Mouse (Mus musculus): Measurements from ENCODE around the gene Slc30a4.

Slc30a4 gene

DNA sequence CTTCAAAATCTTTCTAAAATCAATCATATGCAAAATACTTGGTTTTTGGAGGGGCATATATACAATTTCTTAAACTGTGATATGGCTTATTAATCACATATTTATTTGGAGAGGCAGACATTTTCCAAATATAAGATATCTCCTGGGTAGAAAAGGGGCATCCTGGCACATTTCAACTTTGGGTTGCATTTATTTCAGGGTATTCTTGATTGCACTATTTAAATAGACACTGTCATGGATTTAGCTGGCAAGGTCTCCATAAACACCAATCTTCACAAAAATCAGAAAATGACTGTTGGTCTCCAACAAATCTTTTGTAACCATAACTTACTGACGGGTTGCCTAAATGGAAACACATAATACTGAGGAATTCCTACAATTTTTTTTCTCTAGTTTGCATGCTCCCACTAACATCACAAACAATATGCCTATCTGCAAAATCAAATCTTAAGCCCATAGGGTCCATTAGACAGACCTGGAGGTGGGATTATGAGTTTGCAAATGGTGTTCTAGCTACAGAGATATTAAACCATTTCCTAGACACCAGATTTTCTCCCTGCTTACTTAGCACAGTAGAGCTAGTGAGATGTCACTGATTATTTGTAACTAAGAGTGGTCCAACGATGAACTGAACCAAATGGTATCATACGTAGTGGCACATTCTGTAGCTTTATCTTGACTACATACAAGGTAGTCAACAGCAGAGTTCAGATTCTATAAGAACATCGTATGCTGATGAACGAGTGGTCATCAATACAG is 20.9 kb downstream of the Slc30a4 start:
- DNase-seq (ENCODE audit: extremely low read depth, insufficient read length, low spot score) = no peak

DNA sequence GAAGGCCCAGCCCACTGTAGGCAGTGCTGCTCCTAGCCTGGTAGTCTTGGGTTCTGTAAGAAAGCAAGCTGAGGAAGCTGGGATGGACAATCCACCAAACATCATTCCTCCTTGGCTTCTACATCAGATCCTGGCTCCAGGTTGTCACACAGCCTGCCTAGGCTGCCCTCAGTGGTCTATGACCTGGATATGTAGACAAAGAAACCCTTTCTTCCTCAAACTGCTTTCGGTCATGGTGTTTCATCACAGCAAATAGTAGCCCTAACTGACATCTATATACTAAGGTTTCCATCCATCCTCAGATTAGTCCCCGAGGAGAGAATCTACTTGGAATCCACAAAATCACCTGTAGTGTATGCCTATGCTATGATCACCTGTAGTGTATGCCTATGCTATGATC is 27.3 kb downstream of the Slc30a4 start:
- DNase-seq (ENCODE audit: extremely low read depth, insufficient read length, low spot score) = no peak

DNA sequence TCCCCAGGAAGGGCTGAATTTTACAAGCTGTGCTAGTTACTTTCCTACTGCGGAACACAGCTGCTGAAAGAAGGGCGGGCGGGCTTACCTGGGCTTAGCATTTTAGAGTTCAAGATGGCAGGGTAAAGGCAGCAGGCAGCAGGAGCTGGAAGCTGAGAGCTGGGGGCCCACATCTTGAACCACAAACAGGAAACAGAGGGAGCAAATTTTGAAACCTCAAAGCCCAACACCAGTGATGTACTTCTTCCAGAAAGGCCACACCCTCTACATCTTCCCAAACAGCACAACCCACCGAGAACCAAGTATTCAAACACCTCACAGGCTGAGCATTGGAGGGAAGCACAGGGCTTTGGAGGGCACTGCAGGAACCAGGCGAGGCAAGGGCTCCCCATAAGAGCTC is 29.6 kb downstream of the Slc30a4 start:
- DNase-seq (ENCODE audit: extremely low read depth, insufficient read length, low spot score) = no peak

DNA sequence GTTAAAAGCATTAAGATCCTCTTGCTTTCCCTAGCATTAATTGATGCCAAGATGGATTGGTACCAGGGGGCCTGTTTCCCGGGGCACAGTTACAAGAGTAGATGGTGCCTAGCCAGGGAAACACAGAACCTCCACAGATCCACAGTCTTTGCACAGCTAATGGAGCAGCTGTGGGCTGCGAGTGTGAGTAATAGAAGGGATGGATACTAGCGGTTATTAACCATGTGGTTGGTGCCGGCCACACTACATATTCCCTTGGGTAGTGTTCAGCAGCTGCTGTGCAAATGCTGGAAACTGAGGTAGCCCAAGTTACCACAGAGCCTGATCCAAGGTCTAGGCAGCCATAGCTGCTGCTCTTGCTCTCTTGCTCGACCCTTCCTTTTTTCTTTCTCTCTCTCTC is 30.7 kb downstream of the Slc30a4 start:
- DNase-seq (ENCODE audit: extremely low read depth, insufficient read length, low spot score) = peak; percentile 20

DNA sequence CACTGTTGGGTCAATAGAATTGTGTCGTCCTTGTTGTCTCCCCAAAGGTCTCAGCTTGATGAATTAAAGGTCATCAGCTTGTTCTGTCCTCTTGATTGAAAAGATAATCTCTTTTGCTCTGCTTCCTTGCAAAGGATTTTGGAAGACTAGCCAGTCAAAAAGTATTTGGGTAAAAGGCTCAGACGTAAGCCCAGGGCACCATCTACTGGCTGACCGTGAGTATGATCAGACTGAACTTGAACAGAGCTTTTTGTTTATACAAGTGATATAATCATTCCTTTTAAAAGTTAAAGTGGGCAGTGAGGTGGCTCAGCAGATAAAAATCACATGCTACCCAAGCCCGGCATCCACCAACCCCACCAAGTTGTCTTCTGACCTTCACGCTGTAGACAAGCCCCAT is 34.6 kb downstream of the Slc30a4 start:
- DNase-seq (ENCODE audit: extremely low read depth, insufficient read length, low spot score) = peak; percentile 19

DNA sequence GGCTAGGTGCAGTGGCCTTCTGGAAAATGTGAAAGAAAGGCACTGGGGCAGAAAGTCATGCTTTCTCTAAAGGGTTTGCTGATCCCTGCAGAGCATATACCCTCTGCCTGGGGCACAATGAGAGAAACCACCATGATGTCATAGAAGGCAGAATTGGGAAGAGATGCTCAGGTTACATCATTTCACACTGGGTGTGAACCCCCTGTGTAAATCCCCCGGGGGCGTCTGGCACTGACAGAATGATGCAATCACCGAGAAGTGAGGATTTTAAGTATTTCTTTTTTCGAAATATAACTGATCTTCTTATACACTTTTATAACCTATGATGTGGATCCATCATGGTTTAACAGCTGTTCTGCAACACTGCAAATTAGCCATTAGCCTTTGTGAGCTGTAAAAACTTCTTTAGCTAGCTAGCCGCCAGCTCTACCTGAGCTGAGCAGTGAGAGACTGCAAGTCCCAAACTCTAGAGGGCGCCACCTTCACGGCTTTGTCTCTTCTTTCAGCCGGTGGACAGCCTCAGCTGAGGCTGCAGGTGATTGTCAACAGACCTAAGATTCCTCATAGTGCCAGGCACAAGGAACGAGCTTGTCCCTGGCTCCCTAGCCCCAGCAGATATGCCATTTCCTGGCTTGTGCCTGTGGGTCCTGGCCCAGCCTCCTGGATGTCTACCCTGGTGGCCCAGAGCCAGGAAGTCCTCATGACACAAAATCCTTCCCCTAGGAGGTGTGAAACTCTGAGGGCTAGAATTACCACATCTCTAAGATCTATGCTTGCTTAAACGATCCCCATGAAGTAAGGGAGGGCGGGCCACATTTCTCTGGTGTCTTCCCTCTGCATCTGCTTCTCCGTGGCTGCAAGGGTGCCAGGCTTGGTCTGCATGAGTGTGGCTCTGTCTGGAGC is 36.2 kb downstream of the Slc30a4 start:
- DNase-seq (ENCODE audit: extremely low read depth, insufficient read length, low spot score) = peak; percentile 38

DNA sequence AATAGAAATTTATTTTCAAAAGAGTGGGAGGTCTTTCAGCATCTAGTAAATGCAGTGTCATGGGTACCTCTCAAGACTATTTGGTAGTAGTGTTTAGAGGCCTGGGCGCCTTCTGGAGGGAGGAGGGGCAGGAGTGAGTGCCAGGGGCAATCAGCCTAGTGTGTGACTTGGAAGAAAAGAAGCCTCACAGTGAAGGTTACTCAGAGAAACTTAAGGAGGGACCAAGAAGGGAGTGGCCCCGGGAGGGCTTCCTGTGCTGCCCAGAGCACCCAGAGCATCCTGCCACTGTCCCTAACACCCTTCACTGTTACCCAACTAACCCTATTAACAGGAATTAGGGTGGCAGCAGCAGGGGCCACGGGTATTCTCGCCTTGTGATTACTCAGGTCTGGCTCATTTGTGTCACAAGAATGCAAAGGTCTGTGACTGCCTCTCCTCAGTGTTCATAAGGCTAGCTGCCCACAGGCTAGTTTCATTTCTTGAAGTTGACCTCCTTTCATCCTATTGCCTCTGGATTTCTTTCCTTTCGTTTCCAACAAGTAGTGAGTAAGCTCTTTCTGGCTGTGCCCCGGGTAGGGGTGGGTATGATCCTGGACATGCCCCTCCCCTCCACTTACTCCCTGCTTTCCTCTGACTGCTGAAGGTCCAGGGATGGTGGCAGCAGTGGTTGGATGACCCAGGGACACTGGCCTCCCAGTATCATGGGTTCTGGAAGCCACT is 37.0 kb downstream of the Slc30a4 start:
- DNase-seq (ENCODE audit: extremely low read depth, insufficient read length, low spot score) = peak; percentile 66

DNA sequence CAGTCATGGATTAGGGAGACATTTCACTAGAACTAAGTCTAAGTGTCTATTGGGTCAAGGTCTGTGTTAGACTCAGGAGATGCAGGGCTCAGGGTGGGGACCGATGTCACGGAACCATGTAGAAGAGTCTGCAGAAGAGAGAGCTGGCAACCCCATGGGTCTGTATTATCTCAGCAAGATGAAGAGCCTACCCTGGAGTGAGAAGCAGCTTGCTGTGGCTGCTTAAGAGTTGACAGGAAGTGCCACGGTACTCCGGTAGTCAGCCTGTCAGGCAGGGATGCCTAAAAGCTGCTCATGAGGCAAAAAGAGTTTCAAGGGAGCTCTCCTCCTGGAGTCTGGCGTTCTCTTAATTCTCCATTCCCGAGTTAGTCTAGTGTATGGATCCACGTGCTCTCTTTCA is 42.6 kb downstream of the Slc30a4 start:
- no peak for DNase-seq (ENCODE audit: extremely low read depth, insufficient read length, low spot score)

DNA sequence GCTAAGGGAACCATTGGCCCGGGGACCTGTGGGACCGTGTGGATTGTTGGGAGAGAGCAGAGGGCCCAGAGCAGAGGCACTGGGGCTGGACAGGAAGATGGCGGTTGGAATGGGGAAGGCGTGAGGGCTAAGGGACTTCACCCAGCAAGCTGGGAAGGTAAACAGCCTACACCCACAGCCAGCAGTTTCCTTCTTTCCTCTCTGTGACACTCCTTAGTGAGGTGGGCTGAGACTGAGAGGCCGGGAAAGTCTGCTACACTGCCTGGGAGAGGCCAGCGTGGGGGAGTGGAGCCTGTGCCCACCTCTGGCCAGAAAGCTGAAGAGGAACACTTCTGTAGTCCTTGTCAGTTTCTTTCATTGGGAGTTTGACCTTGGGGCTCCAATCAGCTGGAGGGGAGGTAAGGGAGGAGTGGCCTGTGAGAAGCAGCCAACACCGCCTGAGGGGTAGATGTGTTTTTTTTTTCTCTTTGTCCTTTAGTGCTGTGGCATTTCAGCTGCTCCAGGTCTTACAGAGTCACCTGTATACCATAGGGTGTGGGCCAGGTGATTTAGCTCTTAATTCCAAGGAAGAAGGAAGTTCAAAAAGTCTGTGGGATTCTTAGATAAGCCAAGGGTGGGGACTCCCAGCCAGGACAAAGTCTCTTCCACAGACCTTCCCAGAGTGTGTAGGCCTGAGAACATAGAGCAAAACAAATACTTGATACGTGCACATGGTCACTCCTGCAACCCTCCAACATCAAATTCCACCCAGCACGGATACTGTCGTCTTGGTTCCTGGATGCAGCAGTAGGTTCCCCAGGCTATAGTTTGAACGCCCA is 44.5 kb downstream of the Slc30a4 start:
- DNase-seq (ENCODE audit: extremely low read depth, insufficient read length, low spot score) = no peak

DNA sequence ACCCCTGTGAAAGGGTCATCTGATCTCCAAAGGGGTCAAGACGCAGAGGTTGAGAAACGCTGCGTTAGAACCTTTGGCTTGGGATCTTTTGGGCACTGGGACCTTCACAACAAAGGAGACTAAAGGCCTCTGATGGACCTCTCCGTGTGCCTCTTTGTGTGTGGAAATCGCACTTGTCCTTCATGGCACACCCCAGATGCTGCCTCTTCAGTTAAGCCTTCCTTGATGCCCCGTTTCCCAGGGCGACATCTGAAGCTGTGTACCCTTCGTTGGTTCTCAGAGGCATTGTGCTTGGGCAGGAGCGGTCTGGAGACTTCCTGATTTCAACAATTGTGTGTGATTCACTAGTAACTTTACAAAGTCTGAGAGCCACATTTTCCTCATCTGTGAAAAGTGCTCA is 45.7 kb downstream of the Slc30a4 start:
- no peak for DNase-seq (ENCODE audit: extremely low read depth, insufficient read length, low spot score)

DNA sequence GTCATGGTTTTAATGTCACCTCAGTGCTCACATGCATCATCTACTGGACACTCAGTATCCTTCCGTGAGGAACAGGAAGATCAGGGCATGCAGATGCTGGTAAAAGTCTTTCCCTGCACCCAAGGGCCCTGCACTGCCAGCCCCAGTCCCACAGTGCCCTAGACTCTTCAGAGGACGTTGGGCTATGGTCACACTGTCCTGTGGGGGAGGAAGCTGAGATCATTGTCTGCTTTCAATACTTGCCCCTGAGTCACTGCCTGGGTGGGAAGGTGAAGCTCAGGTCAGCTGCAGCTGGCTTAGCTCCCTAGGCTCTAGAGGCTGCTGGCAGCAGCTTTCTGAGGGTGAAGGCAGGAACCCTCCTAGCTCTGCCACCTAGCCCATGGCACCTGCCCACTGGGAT is 46.4 kb downstream of the Slc30a4 start:
- no peak for DNase-seq (ENCODE audit: extremely low read depth, insufficient read length, low spot score)

DNA sequence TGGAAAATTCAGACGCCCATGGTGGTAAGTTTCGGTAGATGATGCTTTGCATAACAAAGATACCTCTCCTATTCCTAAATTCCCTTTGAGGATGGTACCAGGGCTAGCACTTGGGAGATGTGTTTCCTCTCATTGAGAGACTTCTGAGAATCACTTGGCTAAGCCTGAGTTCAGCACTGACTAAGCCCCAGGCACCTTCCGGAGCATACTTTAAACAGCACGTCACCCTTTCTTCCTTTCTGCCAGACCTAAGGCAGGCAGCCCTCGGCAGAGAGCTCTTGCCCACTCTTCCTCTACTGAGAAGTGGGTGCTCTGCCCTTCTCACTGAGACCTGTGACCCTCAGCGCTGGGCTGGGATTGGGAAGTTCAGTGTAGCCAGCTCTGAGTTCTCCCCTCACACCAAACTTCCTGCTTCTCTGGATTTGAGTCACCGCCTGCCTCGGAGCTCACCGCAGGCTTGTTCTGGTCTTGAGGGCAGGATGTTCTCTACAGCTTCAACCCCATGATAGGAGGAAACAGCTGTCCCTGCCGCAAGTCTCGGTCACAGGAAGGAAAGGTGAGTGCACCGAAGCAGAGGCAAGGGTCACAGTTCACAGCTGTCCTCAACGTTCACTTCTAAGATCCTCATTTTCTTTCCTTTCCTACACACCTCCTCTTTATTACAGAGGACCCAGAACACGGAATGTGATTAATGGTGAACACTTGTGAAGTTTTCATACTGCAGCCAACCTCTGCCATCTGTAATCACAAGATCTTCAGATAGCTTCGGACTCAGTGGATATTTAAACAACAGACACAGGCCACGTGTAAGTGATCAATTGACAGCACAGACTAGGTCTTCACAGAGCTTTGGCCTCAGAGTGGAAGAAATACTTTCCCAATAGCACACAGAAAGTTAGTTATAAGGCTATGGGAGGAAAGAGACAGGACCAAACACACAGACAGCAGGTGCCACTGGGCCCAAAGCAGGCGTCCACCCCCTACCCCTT is 50.1 kb downstream of the Slc30a4 start:
- DNase-seq (ENCODE audit: extremely low read depth, insufficient read length, low spot score) = peak; percentile 68

DNA sequence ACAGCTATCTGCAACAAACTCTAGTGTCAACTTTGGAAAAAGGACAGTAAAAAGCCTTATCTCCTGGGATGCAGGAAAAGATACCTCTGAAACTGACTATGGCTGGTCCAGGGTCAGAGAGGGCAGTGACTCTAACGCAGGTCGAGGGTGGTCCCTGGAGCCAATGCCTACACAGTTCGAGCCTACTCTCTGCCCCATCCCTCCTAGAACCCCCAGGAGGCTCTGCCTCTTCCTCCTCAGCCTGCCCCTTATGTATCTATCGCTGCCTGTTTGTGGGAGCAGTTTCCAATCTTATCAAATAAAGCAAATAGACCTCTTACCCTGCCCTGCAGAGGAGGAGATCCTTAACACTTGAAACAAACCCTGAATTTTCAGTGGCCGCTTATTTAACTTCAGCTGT is 63.8 kb downstream of the Slc30a4 start:
- no peak for DNase-seq (ENCODE audit: extremely low read depth, insufficient read length, low spot score)

DNA sequence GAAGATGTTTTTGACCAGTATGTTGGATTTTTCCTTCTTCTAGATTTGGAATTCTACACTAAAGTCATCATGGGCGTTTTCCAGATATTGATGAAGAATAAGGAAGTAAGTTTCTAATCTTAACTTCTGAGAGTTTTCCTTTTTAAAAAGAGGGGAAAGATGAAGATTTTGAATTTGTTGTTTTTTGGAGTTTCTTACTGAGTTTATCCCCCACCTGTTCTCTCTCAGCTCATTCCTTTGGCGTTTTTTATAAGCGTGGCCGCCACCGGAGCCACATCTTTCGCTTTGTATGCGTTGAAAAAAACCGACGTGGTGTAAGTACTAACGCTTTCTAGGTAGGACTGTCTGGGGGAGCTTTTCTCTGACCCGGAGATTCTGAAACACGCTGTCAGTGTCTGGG is 64.4 kb downstream of the Slc30a4 start:
- DNase-seq (ENCODE audit: extremely low read depth, insufficient read length, low spot score) = no peak

DNA sequence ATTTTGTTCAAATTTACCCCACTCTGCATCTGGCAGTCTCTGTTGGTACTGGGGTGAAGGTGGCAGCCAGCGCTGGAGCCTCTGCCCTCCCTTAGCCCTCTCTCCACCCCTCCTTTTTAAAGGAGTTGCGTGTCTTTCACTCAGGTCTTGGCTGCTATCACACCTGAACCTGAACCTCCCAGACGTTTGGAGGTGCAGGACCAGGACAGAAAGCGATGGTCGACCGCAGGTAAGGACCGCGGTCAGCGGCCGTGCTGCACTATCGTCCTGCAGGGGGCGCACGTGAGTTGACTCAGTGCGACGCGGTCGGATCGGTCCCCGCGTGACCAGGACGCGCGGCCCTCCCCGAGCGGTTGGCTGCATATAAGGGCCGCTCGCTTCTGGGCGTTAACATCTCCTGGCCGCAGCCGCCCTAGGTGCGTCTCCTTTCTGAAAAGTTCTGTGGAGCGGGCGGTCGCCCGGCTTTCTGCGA is 64.9 kb downstream of the Slc30a4 start:
- peak; percentile 77 for DNase-seq (ENCODE audit: extremely low read depth, insufficient read length, low spot score)

DNA sequence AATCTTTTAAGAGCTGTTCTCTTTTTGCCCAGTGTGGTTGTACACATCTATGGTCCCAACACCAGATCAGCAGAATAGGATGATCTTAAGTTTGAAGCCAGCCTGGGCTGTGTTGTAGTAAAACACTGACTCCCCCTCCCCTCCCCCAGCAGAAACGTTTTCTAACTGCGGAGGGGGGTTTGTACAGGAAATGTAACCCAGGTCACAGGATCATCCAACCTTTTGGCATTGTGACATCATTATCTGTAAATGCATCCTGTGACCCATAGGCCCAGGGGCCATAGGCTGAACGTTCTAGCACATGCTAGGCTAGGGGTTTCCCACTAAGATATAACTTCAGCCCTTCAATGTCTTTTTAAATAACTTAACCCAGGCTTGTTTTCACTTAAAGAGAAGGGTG is 65.8 kb downstream of the Slc30a4 start, which contains the start of gene AA467197:
TSS of gene AA467197 (plus strand) at position 301 of the 400 bp plus-strand sequence.
- no peak for DNase-seq (ENCODE audit: extremely low read depth, insufficient read length, low spot score)

Measured in 3134 (cell line).